ENCODE assay signal across 8 mouse cellular contexts in genomic region chr15:102998608-102999182, GRCm38 (mm10). TPM values are rescaled to one million over a fixed set of nuclear protein-coding genes. Genes with fewer than 3 reads are reported as not detected.
A peak's percentile ranks its signal among the peaks of the same experiment; 100 is the strongest.
DNase-seq lines count a peak whose midpoint lies in the region; ATAC-seq lines count a peak whose summit lies in the region.

No protein-coding gene starts in this region.

- peak; percentile 15; the same call in 1 of the 2 replicates for ATAC-seq in lung, embryonic 16.5 days (ENCODE audit: low read depth)
- no peak for ATAC-seq in embryonic facial prominence, embryonic 15.5 days (ENCODE audit: insufficient number of reproducible peaks, low FRiP score, low TSS enrichment, low read depth)
- peak; percentile 31; the same call in 1 of the 2 replicates for ATAC-seq in limb, embryonic 12.5 days (ENCODE audit: insufficient number of reproducible peaks, insufficient read depth, low FRiP score, low TSS enrichment, low read depth)
- ATAC-seq in stomach, embryonic 14.5 days (ENCODE audit: insufficient number of reproducible peaks, insufficient read depth, low FRiP score, low read depth), result peak; percentile 25; the same call in 1 of the 2 replicates

- 0% methylated on average over 19 of the region's 19 CpGs for WGBS in lung, embryonic 16.5 days
- WGBS in embryonic facial prominence, embryonic 15.5 days, result under 1% methylated on average over 19 of the region's 19 CpGs
- WGBS in limb, embryonic 12.5 days, result 0% methylated on average over 19 of the region's 19 CpGs
- 2% methylated on average over 19 of the region's 19 CpGs for WGBS in stomach, embryonic 14.5 days

- H3K27me3 ChIP-seq in lung, embryonic 16.5 days (ENCODE audit: control insufficient read depth, insufficient read depth, low read depth, low read length), result peaks cover 94% of the 10 kb centered on the region
- H3K27me3 ChIP-seq in embryonic facial prominence, embryonic 15.5 days, result peaks cover 97% of the 10 kb centered on the region
- H3K27me3 ChIP-seq in limb, embryonic 12.5 days, result peaks cover 96% of the 10 kb centered on the region
- H3K27me3 ChIP-seq in stomach, embryonic 14.5 days (ENCODE audit: control insufficient read depth, insufficient read depth, low read length), result peaks cover 88% of the 10 kb centered on the region

- H3K27ac ChIP-seq in lung, embryonic 16.5 days (ENCODE audit: low read length), result no peak overlapping the region
- H3K27ac ChIP-seq in embryonic facial prominence, embryonic 15.5 days (replicated peaks), result no peak overlapping the region
- peak overlapping the region; percentile 79; the same call in 1 of the 2 replicates for H3K27ac ChIP-seq in limb, embryonic 12.5 days
- no peak overlapping the region for H3K27ac ChIP-seq in stomach, embryonic 14.5 days (ENCODE audit: low read length)

- H3K4me1 ChIP-seq in lung, embryonic 16.5 days (replicated peaks; ENCODE audit: control insufficient read depth, insufficient read depth, low read length), result no peaks in the 10 kb centered on the region; the same call in 1 of the 2 replicates
- peaks cover 19% of the 10 kb centered on the region for H3K4me1 ChIP-seq in embryonic facial prominence, embryonic 15.5 days
- peaks cover 68% of the 10 kb centered on the region for H3K4me1 ChIP-seq in limb, embryonic 12.5 days (replicated peaks)
- H3K4me1 ChIP-seq in stomach, embryonic 14.5 days (ENCODE audit: control insufficient read depth, insufficient read depth, low read length), result peaks cover 8% of the 10 kb centered on the region; the same call in 1 of the 2 replicates

- peak overlapping the region; percentile 62 for H3K4me2 ChIP-seq in lung, embryonic 16.5 days (ENCODE audit: low read depth, low read length)
- H3K4me2 ChIP-seq in embryonic facial prominence, embryonic 15.5 days (replicated peaks), result peak overlapping the region; percentile 79
- peak overlapping the region; percentile 66 for H3K4me2 ChIP-seq in limb, embryonic 12.5 days
- H3K4me2 ChIP-seq in stomach, embryonic 14.5 days (replicated peaks; ENCODE audit: low read depth, low read length), result peak overlapping the region; percentile 76

- H3K36me3 ChIP-seq in lung, embryonic 16.5 days (ENCODE audit: control insufficient read depth, insufficient read depth, low read length), result no peaks in the 10 kb centered on the region
- no peaks in the 10 kb centered on the region for H3K36me3 ChIP-seq in embryonic facial prominence, embryonic 15.5 days
- H3K36me3 ChIP-seq in limb, embryonic 12.5 days, result no peaks in the 10 kb centered on the region
- H3K36me3 ChIP-seq in stomach, embryonic 14.5 days (ENCODE audit: control insufficient read depth, insufficient read depth, low read length), result no peaks in the 10 kb centered on the region

- DNase-seq in lung, postnatal 36 days, result no peak
- no peak for DNase-seq in cerebellum, postnatal 36 days
- DNase-seq in thymus, postnatal 4 days, result no peak
- DNase-seq in thymus, adult 18-20 months, result no peak

- peak overlapping the region; percentile 46 for H3K4me3 ChIP-seq in lung, embryonic 16.5 days (ENCODE audit: low read length)
- peak overlapping the region; percentile 47 for H3K4me3 ChIP-seq in embryonic facial prominence, embryonic 15.5 days (replicated peaks)
- H3K4me3 ChIP-seq in limb, embryonic 12.5 days (replicated peaks), result peak overlapping the region; percentile 43
- H3K4me3 ChIP-seq in stomach, embryonic 14.5 days (ENCODE audit: low read depth, low read length), result peak overlapping the region; percentile 42

- H3K9ac ChIP-seq in lung, embryonic 16.5 days (ENCODE audit: low read length), result no peak overlapping the region
- no peak overlapping the region for H3K9ac ChIP-seq in embryonic facial prominence, embryonic 15.5 days
- peak overlapping the region; percentile 47 for H3K9ac ChIP-seq in limb, embryonic 12.5 days (replicated peaks)
- no peak overlapping the region for H3K9ac ChIP-seq in stomach, embryonic 14.5 days (replicated peaks; ENCODE audit: low read depth, low read length)

- H3K9me3 ChIP-seq in lung, embryonic 16.5 days (ENCODE audit: control insufficient read depth, low read length), result no peaks in the 10 kb centered on the region
- no peaks in the 10 kb centered on the region for H3K9me3 ChIP-seq in embryonic facial prominence, embryonic 15.5 days (replicated peaks)
- no peaks in the 10 kb centered on the region for H3K9me3 ChIP-seq in limb, embryonic 12.5 days
- no peaks in the 10 kb centered on the region for H3K9me3 ChIP-seq in stomach, embryonic 14.5 days (ENCODE audit: control insufficient read depth, low read depth, low read length)

RNA-seq across cellular contexts. Expression of gene Hoxc6, which starts 0.6 kb away (rescaled TPM):
- 0.36 TPM in 2 replicates for polyA plus RNA-seq in lung, embryonic 16.5 days (2015; fragmentation: Nextera tagmentation; extraction: Ambion mirVana)
- 0.11 and 0.35 TPM in 2 replicates for polyA plus RNA-seq in embryonic facial prominence, embryonic 15.5 days (2015; fragmentation: Nextera tagmentation; extraction: Ambion mirVana)
- polyA plus RNA-seq in limb, embryonic 12.5 days (2016; fragmentation: Nextera tagmentation; extraction: Ambion mirVana), result 3.9 and 4.4 TPM in 2 replicates
- 4.8 and 5.5 TPM in 2 replicates for polyA plus RNA-seq in stomach, embryonic 14.5 days (2014; fragmentation: Nextera tagmentation; extraction: Ambion mirVana)

RNA-seq across cellular contexts. Expression of gene Hoxc8, which starts 8.3 kb away (rescaled TPM):
- 0.10 and 0.30 TPM in 2 replicates for polyA plus RNA-seq in lung, embryonic 16.5 days (2015; fragmentation: Nextera tagmentation; extraction: Ambion mirVana)
- not detected in 2 replicates for polyA plus RNA-seq in embryonic facial prominence, embryonic 15.5 days (2015; fragmentation: Nextera tagmentation; extraction: Ambion mirVana)
- polyA plus RNA-seq in limb, embryonic 12.5 days (2016; fragmentation: Nextera tagmentation; extraction: Ambion mirVana), result 3.9 and 4.0 TPM in 2 replicates
- 1.0 and 1.1 TPM in 2 replicates for polyA plus RNA-seq in stomach, embryonic 14.5 days (2014; fragmentation: Nextera tagmentation; extraction: Ambion mirVana)

RNA-seq across cellular contexts. Expression of gene Hoxc4, which starts 20.0 kb away (rescaled TPM):
- polyA plus RNA-seq in lung, embryonic 16.5 days (2015; fragmentation: Nextera tagmentation; extraction: Ambion mirVana), result 0.93 and 1.4 TPM in 2 replicates
- polyA plus RNA-seq in embryonic facial prominence, embryonic 15.5 days (2015; fragmentation: Nextera tagmentation; extraction: Ambion mirVana), result 1.1 TPM in 2 replicates
- polyA plus RNA-seq in limb, embryonic 12.5 days (2016; fragmentation: Nextera tagmentation; extraction: Ambion mirVana), result 3.8 and 6.7 TPM in 2 replicates
- polyA plus RNA-seq in stomach, embryonic 14.5 days (2014; fragmentation: Nextera tagmentation; extraction: Ambion mirVana), result 23.4 and 26.5 TPM in 2 replicates

RNA-seq across cellular contexts. Expression of gene Hoxc9, which starts 22.5 kb away (rescaled TPM):
- not detected in 2 replicates for polyA plus RNA-seq in lung, embryonic 16.5 days (2015; fragmentation: Nextera tagmentation; extraction: Ambion mirVana)
- polyA plus RNA-seq in embryonic facial prominence, embryonic 15.5 days (2015; fragmentation: Nextera tagmentation; extraction: Ambion mirVana), result not detected in 2 replicates
- polyA plus RNA-seq in limb, embryonic 12.5 days (2016; fragmentation: Nextera tagmentation; extraction: Ambion mirVana), result 3.6 TPM in 2 replicates
- polyA plus RNA-seq in stomach, embryonic 14.5 days (2014; fragmentation: Nextera tagmentation; extraction: Ambion mirVana), result not detected in 2 replicates

RNA-seq across cellular contexts. Expression of gene Hoxc5, which starts 31.5 kb away (rescaled TPM):
- polyA plus RNA-seq in lung, embryonic 16.5 days (2015; fragmentation: Nextera tagmentation; extraction: Ambion mirVana), result 0.31 TPM in 2 replicates
- polyA plus RNA-seq in embryonic facial prominence, embryonic 15.5 days (2015; fragmentation: Nextera tagmentation; extraction: Ambion mirVana), result 2.0 and 2.1 TPM in 2 replicates
- 6.3 and 12.2 TPM in 2 replicates for polyA plus RNA-seq in limb, embryonic 12.5 days (2016; fragmentation: Nextera tagmentation; extraction: Ambion mirVana)
- polyA plus RNA-seq in stomach, embryonic 14.5 days (2014; fragmentation: Nextera tagmentation; extraction: Ambion mirVana), result 20.3 and 20.9 TPM in 2 replicates
